Comparison of ENCODE assay signal across 26 mouse cellular contexts in the genomic region with DNA sequence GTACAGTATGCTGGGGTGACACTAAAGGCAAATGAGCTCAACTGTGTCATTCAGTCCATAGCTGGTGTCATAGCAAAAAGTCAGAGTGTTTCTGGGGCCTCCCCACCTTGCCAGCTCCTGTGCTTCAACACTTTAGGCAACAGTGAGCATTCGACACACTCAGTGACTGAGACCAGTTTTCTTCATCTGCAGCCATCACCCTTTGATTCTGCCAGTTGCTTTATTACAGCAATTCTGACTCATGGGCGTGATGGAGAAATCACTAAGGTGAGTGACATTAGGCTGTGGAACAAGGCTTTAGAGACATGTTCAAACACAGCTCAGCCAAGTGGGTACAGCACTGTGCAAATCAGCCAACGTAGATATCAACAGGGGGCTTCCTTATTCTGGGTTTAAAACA.
"Had no signal": no experiment of that assay in that cellular context is flagged by ENCODE, and none has a peak within 500 bp of the region (broad histone marks: within the 10 kb centered on the region; RNA-seq: fewer than 3 reads in every experiment).

No protein-coding gene starts in this region.

- H3K27ac ChIP-seq: gastrocnemius, adult 2 months; heart, embryonic 10.5 days; hindbrain, embryonic 13.5 days; hindbrain, embryonic 15.5 days; hindbrain, postnatal 0 days; kidney, embryonic 15.5 days; kidney, postnatal 0 days; limb, embryonic 10.5 days; limb, embryonic 12.5 days; liver, embryonic 13.5 days had no signal

- DNase-seq: gastrocnemius, adult 2 months; gastrocnemius, postnatal 10 days; gastrocnemius, postnatal 25 days; heart, adult 18-20 months; heart, postnatal 14 days; heart, postnatal 36 days; kidney, adult 11 months; kidney, adult 2 months; kidney, adult 9 months; kidney, postnatal 14 days; kidney, postnatal 36 days; layer of hippocampus, adult 9-11 months; layer of hippocampus, postnatal 36 days; liver; liver, embryonic 13.5 days had no signal

- H3K4me3 ChIP-seq: gastrocnemius, adult 2 months; heart, embryonic 10.5 days; heart, embryonic 12.5 days; hindbrain, embryonic 13.5 days; hindbrain, embryonic 15.5 days; kidney, embryonic 15.5 days; limb, embryonic 10.5 days; limb, embryonic 12.5 days; liver, embryonic 13.5 days had no signal

- H3K36me3 ChIP-seq: hindbrain, embryonic 15.5 days; liver, embryonic 13.5 days had no signal

- H3K9me3 ChIP-seq: heart, embryonic 10.5 days; heart, embryonic 12.5 days; hindbrain, embryonic 13.5 days; hindbrain, embryonic 15.5 days; kidney, embryonic 15.5 days; limb, embryonic 10.5 days; limb, embryonic 12.5 days; liver, embryonic 13.5 days had no signal

- ATAC-seq: hindbrain, postnatal 0 days; intestine, embryonic 16.5 days had no signal

- H3K27me3 ChIP-seq: heart, embryonic 12.5 days; hindbrain, embryonic 13.5 days; hindbrain, embryonic 15.5 days; kidney, embryonic 15.5 days; limb, embryonic 12.5 days; liver, embryonic 13.5 days had no signal

- H3K4me1 ChIP-seq: limb, embryonic 10.5 days; limb, embryonic 12.5 days; liver, embryonic 13.5 days had no signal

- H3K9ac ChIP-seq: heart, embryonic 12.5 days; hindbrain, embryonic 13.5 days; hindbrain, embryonic 15.5 days; kidney, embryonic 15.5 days; limb, embryonic 12.5 days; liver, embryonic 13.5 days had no signal

- H3K4me2 ChIP-seq: heart, embryonic 12.5 days; hindbrain, embryonic 13.5 days; hindbrain, embryonic 15.5 days; kidney, embryonic 15.5 days; limb, embryonic 12.5 days; liver, embryonic 11.5 days; liver, embryonic 13.5 days had no signal
